Mouse (Mus musculus): Measurements from ENCODE around the gene Gm11627.

DNA sequence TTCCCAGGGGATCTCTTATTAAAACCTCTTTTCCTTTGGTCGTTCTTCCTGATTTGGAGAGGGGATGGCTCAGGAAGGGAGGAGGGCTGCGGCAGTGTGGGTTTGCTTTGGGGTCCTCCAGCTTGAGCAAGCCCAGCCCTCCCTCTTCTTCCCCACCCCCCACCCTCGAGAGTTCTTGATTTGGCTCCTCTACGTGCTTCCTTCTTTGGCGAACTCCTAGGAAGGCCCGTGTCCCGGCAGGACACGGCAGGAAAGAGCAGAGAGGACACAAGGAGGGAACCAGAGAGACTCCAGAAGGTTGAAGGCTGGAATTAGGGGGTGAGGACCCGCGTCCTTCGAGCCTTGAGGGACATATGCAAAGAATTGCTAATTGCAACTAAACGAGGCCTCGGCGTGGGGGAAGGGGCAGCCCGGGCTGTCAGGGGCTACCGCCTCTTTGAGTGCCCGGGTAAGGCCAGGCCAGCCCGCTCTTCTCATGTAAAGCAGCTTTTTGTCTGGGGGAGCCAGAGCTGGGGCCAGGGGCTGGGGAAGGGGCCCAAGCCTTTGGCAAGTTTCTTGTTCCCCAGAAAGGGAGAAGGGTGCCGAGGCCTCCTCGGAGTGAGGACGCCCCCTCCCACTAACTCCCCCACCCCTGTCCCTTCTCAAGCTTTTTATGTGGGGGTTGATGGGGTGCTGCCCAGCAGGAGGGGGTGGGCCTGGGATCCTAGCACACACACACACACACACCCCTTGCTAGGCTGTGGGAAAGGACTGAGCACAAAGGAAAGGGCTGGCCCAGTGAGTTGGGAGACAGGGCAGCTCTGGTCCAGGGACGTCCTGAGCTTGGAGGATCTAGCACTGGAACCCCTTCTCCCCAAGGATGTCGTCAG is at the start of gene Gm11627:
- TF ChIP-seq CTCF (conservative IDR thresholded peaks at IDR 0.05; ENCODE audit: insufficient read depth, insufficient read length, low read depth, low read length) (no peak), POLR2A (IDR thresholded peaks at IDR 0.05; ENCODE audit: low read depth, low read length) (no peak)

Data from kidney, adult 2 months (tissue).